Mouse (Mus musculus): ENCODE measurements around the gene Robo4.

The Robo4 gene

DNA sequence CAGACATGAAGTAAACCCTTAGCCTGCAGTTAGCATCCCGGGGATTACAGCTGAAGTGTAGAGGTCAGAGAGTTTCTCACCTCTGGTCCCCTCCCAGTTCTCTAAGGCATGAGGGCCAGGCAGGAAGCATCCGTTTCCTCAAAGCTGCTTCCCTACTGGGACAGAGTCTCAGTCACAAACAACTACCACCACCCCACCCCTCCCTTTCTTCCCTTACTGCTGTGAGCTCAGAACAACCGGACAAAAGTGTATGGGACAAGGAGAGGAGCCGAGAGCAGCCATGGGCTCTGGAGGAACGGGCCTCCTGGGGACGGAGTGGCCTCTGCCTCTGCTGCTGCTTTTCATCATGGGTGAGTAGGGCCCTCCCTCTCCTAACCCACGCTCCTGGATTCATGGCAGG is at the start of gene Robo4:
TSS of gene Robo4 (plus strand) at position 96 of the 400 bp plus-strand sequence.
- no peak for DNase-seq (ENCODE audit: low read depth in 2 of 2, low spot score in 2 of 2)

DNA sequence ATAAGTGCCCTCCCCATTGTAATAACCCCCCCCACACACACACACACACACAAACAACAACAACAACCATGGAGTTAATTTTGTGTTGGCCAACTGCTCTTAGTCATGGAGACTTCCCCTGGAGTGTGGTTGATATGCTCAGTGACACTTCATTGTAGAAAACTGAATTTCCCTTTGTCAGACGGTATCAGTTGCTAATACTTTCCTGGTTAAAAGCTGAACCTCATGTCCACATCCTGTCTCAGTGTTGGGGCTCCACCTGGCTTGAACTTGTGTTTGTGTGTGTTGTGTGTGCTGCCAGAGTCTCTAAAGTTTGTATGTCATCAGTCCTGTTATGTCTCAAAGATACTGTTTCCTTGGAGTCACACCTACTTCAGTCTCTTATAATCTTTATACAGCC is 47.2 kb upstream of the Robo4 start:
- no peak for DNase-seq (ENCODE audit: low read depth in 2 of 2, low spot score in 2 of 2)

DNA sequence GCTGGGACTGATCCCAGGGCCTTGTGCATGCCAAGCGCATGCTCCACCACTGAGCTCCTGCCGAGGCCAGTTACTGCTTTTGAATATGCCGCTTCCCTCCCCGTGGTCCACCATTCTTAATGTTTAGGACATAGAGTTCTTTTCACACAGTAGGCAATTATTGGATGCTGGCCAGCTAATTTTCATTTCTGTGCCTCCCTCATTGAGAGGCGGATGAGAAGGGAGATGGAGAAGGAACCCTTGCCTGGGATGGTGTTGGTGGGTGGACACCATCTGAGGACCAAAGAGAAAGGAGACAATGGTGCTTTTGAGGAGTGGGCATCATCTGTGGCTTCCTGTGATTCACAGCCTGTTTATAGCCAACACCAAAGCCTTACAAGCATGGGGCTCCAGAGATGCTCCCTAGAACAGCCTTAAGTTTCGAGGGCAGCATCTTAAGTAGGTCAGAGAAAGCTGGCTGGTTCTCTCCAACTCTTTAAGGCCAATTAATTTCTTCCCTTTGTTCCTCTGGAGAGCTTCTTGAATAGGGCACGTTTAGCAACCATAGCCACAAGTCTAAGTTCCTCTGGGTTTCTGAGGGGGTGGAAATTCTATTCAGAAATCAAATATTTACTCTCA is 42.9 kb upstream of the Robo4 start:
- no peak for DNase-seq (ENCODE audit: low read depth in 2 of 2, low spot score in 2 of 2)

DNA sequence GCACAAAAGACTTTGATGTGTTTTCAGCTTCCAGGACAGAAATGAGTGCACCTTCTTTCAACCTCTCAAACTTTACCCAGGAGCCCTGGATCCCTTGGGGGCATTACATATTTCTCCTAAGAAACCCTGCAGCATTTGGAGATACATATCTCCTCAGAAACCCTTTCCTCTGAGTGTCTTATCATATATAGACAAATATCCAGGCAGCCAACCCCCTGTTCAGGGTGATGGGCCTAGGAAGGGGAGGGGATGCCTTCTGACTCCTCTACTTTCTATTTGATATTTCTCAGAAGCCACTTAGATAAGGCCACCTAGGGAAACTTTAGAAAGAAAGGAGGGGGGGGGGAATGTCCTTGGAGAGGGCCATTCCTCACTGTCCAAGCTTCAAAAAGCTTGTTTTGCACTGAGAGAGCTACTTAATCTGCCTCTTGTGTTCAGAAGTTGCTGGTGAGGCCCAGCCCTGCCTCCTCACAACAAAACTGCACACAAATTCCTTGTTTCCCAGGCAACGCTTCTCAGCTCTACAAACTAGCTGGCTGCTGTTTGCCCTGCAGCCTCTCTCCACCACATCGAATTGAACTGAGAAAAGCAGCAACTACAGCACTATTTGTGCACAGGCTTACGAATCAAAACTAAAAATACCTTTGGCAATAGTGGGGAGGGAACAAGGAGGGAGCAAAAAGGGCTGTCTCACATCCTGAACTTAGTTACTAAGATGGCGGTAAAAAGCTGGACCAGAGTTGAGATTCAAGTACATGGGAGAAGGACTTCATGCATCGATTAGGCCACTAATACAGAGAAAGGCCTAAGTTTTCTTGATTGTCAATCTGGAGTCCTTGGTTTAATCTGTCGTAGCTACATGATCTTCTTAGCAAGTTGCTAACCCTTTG is 42.1 kb upstream of the Robo4 start:
- DNase-seq (ENCODE audit: low read depth in 2 of 2, low spot score in 2 of 2) = no peak

DNA sequence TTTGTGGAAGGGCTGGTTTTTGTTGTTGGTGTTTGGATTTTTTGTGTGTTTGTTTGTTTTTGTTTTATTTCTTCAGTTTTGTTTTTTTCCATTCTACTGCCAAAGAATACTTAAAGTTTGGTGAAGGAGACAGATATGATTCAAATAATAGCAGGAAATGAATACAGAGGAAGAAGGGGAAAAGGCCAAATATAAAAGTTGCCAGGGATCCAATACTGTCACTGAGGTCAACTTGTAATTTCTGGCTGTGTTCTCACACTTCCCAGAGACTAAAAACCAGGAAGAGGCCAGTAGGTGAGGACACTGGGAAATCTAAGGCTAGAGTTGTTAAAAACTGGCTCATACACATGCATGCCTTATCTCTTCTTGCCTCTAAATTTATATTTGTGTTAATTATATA is 39.6 kb upstream of the Robo4 start:
- DNase-seq (ENCODE audit: low read depth in 2 of 2, low spot score in 2 of 2) = no peak

DNA sequence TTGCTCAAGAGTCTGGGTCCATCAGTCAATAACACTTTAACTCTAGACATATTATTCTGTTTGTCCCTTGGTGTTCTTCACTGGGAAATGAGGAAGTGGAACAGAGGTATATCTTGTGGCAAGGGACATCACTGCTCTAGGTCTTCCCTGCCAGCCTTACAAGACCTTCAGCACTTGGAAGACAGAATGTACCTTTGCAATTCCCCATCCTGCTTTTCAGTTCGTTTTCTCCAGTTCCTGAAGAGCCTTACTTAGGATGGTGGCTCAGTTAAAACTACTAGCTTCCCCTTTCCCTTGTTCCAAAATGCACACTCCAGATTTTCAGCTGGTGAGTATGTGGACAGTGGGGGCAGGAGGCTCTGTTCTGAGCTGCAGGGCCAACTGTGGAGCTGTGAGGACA is 38.8 kb upstream of the Robo4 start:
- no peak for DNase-seq (ENCODE audit: low read depth in 2 of 2, low spot score in 2 of 2)

DNA sequence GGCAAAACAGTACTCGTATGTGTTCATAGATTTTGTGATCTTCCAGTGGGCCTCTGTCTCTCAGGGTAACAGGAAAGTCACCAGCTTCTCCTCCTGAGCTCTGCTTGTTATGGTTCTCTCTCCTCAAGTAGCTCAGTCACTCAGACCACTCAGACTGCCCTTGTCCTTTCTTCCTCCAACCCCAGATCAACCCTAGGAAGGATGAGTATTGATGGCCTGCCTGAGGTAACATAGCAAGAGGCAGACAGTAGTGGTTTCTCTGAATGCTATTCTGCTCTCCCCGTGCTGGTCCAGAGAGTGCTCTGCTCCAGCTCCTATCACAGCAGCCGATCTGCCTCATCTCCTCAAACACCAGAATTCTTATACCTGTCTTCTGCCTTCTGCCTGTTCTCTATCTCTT is 38.1 kb upstream of the Robo4 start:
- DNase-seq (ENCODE audit: low read depth in 2 of 2, low spot score in 2 of 2) = no peak

DNA sequence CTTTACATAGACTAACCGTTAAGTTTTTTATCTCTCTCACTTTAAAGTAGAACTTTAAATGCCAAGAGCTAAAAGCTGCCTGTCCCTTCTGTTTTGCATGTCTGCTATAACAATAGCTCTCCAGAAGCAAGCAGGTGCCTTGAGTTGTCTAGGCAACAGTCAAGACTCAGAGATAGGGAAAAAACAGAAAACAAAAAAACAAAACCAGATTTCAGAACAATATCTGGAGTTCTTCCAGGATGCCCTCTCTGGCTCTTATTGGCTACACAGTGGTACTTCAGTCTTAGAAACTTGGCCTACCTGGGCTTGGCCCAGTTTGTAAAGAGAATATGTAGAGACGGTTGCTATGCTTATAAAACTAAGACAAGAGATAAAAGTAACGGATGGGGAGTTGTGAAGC is 37.3 kb upstream of the Robo4 start:
- DNase-seq (ENCODE audit: low read depth in 2 of 2, low spot score in 2 of 2) = no peak

DNA sequence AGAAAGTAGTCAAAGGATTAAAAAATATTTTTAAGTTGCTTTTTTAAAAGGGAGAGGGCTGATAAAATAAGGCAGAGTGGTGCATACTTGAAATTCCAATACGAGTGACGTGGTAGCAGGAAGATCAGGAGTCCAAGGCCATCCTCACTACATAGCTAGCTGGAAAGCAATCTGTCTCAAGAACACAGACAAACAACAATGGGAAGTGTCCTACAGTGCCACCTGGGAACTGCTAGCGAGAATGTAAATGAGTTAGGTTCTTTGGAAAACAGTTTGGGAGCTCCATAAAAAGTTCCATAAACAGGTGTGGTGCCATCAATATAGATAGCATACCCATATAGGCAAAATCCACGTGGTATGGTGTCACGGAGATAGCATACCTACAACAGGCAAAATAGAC is 36.0 kb upstream of the Robo4 start:
- no peak for DNase-seq (ENCODE audit: low read depth in 2 of 2, low spot score in 2 of 2)

DNA sequence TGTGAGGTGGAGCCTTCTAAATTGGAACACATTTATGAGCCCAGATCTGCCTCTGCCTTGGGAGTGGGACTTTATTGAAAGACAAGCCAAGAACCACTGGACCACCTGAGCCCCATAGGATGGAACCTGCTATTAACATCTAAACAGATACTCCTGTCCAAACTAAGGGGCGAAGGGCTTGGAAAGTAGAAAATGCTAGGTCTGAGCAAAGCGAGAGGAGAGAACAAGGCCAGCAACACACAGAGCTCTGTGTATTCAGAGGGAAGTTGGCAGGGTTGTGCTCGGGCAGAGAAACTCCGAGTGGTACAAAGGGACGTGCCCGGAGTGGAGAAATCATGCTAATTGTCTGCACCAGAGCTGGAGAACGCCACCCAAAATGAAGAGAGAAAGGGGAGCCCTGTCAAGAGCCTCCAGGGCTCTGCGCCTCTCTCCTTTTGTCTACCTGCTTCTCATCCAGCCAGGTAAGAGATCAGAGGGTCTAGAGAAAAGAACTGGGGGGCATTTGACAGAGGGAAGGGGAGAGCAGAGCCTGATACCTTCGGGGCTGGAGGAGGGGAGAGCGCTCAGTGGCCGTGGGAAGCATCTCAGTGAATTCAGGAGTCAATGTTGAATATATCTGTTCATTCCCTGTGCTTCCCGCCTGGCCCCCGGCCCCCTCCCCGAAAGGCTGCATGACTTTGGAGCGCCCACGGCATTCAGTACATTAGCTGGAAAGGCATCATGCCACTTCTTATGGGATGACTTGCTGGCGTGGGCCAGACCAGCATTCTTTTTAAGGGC is 34.2 kb upstream of the Robo4 start, which contains the start of gene Hepacam:
TSS of gene Hepacam (plus strand) at position 51 of the 780 bp plus-strand sequence.
- no peak for DNase-seq (ENCODE audit: low read depth in 2 of 2, low spot score in 2 of 2)

DNA sequence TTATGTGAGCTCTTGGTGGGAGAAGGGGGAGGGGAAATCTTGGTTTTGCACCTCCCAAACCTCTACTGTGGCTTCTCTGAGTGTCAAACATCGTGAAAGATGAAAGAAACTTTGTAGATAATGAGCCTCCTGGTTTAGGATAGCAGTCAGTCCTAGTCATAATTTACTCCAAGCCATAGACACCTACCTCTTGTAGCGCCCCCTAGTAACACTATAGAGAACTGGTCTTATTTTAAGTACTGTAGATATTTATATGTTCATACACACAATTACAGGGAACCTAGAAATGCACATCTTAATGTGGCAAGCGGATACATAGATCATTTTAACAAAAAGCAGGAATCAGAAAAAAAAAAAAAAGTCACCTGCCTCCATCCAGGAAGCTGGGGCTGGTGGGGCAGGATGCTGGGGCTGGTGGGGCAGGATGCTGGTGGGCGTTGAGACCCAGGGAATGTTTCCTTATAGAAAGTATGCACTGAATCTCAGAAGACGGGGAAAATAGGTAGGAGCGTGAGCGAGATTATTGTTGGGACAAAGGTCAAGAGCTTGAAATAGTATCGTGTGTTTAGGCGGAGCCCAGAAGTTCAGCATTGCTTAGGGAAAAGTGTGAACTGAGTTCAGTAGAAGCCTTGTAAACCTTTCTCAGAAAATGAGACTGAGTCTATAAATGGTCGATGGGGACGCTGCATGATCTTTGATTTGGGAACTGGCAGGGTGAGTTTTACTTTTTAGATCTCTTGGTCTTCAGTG is 33.4 kb upstream of the Robo4 start:
- no peak for DNase-seq (ENCODE audit: low read depth in 2 of 2, low spot score in 2 of 2)

DNA sequence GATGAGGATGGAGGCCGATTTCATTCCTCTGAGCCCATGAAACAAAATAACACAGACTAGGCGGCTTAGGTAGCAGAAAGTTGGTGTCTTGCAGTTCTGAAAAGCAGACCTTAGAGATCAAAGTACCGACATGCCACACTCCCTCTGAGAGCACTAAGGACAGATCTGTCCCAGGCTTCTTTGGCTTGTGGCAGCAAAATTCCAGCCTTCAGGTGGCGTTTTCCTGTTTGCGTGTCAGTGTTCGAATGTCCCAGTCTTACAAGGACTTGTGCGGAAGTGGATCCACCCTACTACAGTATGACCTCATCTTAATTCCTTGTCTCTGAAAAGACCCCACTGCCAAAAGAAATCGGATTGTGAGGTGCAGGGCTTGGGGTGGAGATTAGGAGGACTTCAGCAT is 32.8 kb upstream of the Robo4 start:
- no peak for DNase-seq (ENCODE audit: low read depth in 2 of 2, low spot score in 2 of 2)

DNA sequence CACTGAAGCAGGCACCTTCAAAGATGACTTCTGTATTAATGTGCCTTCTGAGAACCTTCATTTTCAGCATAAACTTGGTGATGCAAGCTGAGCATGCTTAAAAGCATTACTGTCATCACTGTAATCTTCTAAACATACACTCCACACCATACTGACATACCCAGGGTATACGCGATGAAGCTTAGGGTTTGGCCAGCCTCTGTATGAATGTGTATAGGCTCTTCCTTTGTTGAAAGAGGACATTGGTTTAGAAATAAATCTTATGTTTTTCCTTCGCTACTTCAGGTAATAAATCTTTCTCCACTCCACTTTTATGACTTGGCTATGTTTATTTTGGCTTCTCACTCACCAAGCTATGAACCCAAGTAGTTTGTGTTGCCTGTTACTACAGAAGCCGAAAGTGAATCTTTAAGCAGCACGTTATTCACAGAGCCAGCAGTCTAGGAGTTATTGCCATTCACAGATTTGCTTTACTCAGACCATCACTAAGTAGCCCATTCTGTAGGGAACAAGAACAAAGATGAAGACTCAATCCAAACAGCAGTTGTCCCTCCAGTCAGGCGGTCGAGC is 30.4 kb upstream of the Robo4 start:
- no peak for DNase-seq (ENCODE audit: low read depth in 2 of 2, low spot score in 2 of 2)

DNA sequence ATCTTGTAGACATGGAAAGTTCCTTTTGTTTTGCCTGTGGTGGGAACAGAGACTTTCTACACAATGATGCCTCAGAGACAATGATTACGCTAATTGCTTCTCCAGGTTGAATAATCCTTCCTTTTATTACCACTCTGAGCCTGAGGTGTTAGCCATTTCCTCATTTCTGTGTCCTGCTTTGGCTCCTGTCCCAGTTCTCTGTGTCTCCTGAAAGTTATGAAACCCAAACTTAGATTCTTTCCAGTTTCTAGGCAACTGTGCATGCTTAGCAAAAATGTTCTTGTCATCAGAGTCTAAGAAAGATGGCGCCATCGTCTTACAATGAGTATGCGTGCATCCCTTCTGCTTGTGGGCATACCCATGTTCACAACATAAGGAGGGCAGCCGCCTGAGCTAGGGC is 26.0 kb upstream of the Robo4 start:
- no peak for DNase-seq (ENCODE audit: low read depth in 2 of 2, low spot score in 2 of 2)

DNA sequence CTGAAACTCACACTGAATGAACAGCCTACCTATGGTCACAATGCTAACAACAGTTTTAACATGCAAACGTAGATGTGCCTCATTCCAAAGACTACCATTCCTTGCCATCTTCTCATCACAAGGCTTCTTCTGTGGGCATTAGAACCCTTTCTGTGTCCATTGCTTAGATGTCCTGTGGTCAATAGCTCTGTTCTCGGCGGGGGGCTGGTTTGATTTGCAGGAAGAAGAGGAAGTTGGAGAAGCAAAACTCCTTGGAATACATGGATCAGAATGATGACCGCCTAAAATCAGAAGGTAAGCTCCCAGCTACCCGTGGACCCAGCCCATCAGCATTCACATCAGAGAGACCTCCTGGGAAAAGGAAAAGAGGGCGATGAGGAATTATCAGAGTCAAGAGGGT is 18.5 kb upstream of the Robo4 start:
- DNase-seq (ENCODE audit: low read depth in 2 of 2, low spot score in 2 of 2) = no peak

DNA sequence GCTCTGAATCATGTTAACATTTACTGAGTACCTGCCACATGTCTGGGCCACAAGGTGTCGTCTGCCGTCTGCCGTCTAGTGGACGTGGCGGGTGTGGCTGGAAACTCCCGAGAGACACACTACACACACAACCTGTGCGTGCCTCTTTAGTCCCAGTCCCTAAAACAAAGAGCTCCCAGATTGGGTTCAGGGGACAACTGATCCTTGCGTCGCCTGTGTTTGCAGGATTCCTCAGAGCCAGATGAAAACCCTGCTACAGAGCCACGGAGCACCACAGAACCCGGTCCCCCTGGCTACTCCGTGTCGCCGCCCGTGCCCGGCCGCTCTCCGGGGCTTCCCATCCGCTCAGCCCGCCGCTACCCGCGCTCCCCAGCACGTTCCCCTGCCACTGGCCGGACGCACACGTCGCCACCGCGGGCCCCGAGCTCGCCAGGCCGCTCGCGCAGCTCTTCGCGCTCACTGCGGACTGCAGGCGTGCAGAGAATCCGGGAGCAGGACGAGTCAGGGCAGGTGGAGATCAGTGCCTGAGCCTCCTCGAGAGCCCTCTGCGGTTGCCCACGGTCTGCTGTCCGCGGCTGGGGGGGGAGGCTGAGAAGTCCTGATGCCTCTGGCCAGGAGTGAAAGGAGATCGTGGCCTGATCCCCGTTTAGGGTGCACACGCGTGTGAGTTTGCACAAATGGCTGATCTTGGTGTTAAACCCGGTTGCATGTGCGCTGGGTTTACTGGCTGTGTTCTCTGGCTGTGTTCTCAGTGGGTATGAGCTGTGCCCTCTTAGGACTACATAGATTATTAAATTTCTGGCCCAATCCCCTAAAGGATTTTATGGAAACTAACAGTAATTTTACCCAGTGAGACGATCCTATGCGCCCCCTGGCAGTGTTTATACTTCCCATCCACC is 17.2 kb upstream of the Robo4 start:
- DNase-seq (ENCODE audit: low read depth in 2 of 2, low spot score in 2 of 2) = no peak

DNA sequence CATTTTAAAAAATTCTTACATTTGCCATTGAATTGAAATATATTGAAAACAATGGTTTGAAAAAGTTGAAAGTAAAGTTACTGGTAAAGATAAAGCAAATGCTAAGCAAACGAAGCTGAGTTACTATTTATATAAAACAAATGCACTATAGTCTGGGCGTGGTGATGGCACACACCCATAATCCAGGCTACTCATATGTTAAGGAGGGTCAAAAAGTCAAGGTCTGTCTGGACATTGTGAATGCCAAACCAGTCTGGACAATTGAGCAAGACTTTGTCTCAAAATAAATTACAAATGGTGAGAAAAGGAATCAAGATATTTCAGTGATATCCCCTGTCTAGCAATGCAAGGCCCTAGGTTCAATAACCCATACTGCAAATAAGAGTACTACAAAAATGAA is 10.8 kb upstream of the Robo4 start:
- no peak for DNase-seq (ENCODE audit: low read depth in 2 of 2, low spot score in 2 of 2)

DNA sequence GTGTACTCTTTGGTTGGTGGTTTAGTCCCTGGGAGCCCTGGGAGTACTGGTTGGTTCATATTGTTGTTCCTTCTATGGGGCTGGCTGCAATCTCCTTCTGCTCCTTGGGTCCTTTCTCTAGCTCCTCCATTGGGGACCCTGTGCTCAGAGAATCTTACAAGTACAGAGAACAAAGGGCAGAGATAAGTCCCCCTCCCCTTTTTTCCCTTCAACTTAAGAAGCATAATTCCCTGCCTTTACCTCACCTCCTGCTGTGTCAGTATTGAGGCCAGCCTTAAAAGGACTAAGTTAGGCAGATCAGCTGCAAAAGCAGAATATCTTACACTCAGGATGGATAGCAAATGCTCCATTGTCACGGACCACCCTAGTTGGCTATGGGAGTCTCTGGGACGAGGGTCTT is 9.6 kb upstream of the Robo4 start:
- no peak for DNase-seq (ENCODE audit: low read depth in 2 of 2, low spot score in 2 of 2)

DNA sequence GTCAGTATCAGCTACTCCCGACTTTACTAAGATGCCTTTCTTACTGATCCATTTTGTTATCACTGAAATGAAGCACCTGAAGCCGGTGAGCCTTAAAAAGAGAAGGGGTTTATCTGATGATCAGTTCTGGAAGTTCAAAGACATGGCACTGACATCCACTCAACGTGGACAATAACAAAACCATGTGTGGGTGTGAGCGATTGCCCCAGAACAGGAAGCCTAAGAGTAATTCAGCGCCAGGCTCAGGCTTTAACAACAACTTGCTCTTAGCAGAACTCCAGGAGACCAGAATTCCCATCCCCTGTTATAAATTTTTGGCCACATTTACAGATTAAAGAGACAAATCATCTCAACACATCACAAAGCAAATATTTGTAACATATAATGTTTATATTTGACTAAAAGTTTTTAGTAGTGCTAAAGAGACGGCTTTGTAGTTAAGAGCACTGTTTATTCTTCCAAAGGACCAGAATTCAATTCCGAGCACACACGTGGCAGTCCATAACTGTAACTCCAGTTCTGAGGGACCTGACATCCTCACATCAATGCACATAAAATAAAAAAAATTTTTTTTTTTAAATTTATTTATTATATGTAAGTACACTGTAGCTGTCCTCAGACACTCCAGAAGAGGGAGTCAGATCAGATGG is 8.1 kb upstream of the Robo4 start:
- no peak for DNase-seq (ENCODE audit: low read depth in 2 of 2, low spot score in 2 of 2)

Measured in CD8-positive naive resting alpha-beta T cell, adult 2 months (primary cell).